Mouse (Mus musculus) megakaryocyte, embryonic 14.5 days (primary cell): ENCODE results near the gene Edem2. TPM values are rescaled to one million over a fixed set of nuclear protein-coding genes. Genes with fewer than 3 reads are reported as not detected.

Source experiments
- H3K27me3 ChIP-seq: replicated peaks from 2 replicates; pipeline ENCODE3; 2012; ENCODE audit warnings: inconsistent platforms
- H3K36me3 ChIP-seq: replicated peaks from 2 replicates; pipeline ENCODE3; 2012; ENCODE audit warnings: low read length, inconsistent platforms, mixed read lengths
- H3K4me1 ChIP-seq: 2 replicates; pipeline ENCODE4 v1.6.1; 2012; ENCODE audit warnings: inconsistent platforms
- H3K4me3 ChIP-seq: replicated peaks from 2 replicates; pipeline ENCODE3; 2012; ENCODE audit warnings: moderate library complexity, mild to moderate bottlenecking, inconsistent platforms
- H3K9me3 ChIP-seq: 2 replicates; pipeline ENCODE4 v1.6.1; 2012; ENCODE audit warnings: inconsistent platforms
- FLI1 ChIP-seq: IDR thresholded peaks from 2 replicates; pipeline ENCODE4 v1.6.1; 2012; ENCODE audit warnings: low read length, inconsistent platforms, mixed read lengths
- GATA1 ChIP-seq: IDR thresholded peaks from 3 replicates; pipeline ENCODE4 v1.6.1; 2012; ENCODE audit warnings: mixed read lengths, low read length, inconsistent platforms, borderline replicate concordance
- polyA plus RNA-seq: library from polyadenylated mRNA; stranded (reverse); fragments of >175 nt; gene quantifications from 2 replicates; pipeline ENCODE4 v1.2.3, GENCODE M21; 2012; ENCODE audit warnings: low replicate concordance; ENCODE audit not compliant: insufficient read depth

Gene Edem2
- polyA plus RNA-seq, 1 experiment, result 90.3 TPM

- Histone ChIP-seq H3K27me3 (no peaks in the 10 kb centered on the region), H3K4me1 (no peaks in the 10 kb centered on the region), H3K36me3 (peaks cover 94% of the 10 kb centered on the region), H3K4me3 (no peak overlapping the region), H3K9me3 (no peaks in the 10 kb centered on the region)
- no peak for TF ChIP-seq FLI1
- no peak for TF ChIP-seq GATA1
These were observed 73.4 kb downstream of the Edem2 start for GRCm38 (mm10) chr2:155655759-155656372.

- Histone ChIP-seq H3K27me3 (no peaks in the 10 kb centered on the region), H3K4me1 (no peaks in the 10 kb centered on the region), H3K36me3 (peaks cover 99% of the 10 kb centered on the region), H3K4me3 (no peak overlapping the region), H3K9me3 (no peaks in the 10 kb centered on the region)
- no peak for TF ChIP-seq FLI1
- no peak for TF ChIP-seq GATA1
These were observed 76.7 kb downstream of the Edem2 start for GRCm38 (mm10) chr2:155652618-155653017.

Other genes with a start within 250 kb of the Edem2 start
- gene Acss2, start 211.5 kb downstream of the Edem2 start, polyA plus RNA-seq, result 4.9 and 10.2 TPM in 2 replicates
- 0.60 and 24.0 TPM in 2 replicates for gene Ggt7, start 211.2 kb downstream of the Edem2 start, polyA plus RNA-seq
- 7.9 and 8.8 TPM in 2 replicates for gene Gss, start 136.7 kb downstream of the Edem2 start, polyA plus RNA-seq
- gene Myh7b, start 118.3 kb downstream of the Edem2 start, polyA plus RNA-seq, result 0.95 TPM in 1 of 2 replicates, not detected in the other
- 80.8 and 188 TPM in 2 replicates for gene Trpc4ap, start 37.1 kb downstream of the Edem2 start, polyA plus RNA-seq
- gene Gm17581, start 6.4 kb upstream of the Edem2 start, polyA plus RNA-seq, result not detected in 2 replicates
- gene Procr, start 21.6 kb upstream of the Edem2 start, polyA plus RNA-seq, result 1.1 TPM in 1 of 2 replicates, not detected in the other
- not detected in 2 replicates for gene Mmp24, start 45.9 kb upstream of the Edem2 start, polyA plus RNA-seq
- gene BC029722, start 90.0 kb upstream of the Edem2 start, polyA plus RNA-seq, result 30.5 and 31.7 TPM in 2 replicates
- 266 and 882 TPM in 2 replicates for gene Eif6, start 97.5 kb upstream of the Edem2 start, polyA plus RNA-seq
- 0.03 and 0.55 TPM in 2 replicates for gene Fam83c, start 105.4 kb upstream of the Edem2 start, polyA plus RNA-seq
- 2.6 and 2.8 TPM in 2 replicates for gene Uqcc1, start 200.8 kb upstream of the Edem2 start, polyA plus RNA-seq
- gene Gm15557, start 211.3 kb upstream of the Edem2 start, polyA plus RNA-seq, result not detected in 2 replicates
- gene Gdf5, start 215.9 kb upstream of the Edem2 start, polyA plus RNA-seq, result not detected in 2 replicates
- gene Cep250, start 227.0 kb upstream of the Edem2 start, polyA plus RNA-seq, result 7.1 and 19.6 TPM in 2 replicates